Mouse (Mus musculus) kidney, adult 2 months (tissue): Measurements from ENCODE around the gene Sh3rf1. TPM values are rescaled to one million over a fixed set of nuclear protein-coding genes. Genes with fewer than 3 reads are reported as not detected.

Experiments used
- DNase-seq: peaks from one replicate; pipeline ENCODE4 v3.0.0; 2021
- H3K27ac ChIP-seq: fragments of 200-500 bp; 2 replicates; pipeline ENCODE4 v1.5.1; 2012; ENCODE audit warnings: low read depth, low read length, control low read depth, inconsistent platforms; ENCODE audit not compliant: insufficient read depth
- H3K27me3 ChIP-seq: fragments of 200-500 bp; replicated peaks from 2 replicates; pipeline ENCODE4 v1.6.1; 2012; ENCODE audit warnings: mild to moderate bottlenecking, moderate library complexity, low read length, inconsistent platforms; ENCODE audit not compliant: control insufficient read depth, insufficient read depth
- H3K36me3 ChIP-seq: fragments of 200-500 bp; 2 replicates; pipeline ENCODE4 v1.6.1; 2012; ENCODE audit warnings: mild to moderate bottlenecking, moderate library complexity, low read length, inconsistent platforms; ENCODE audit not compliant: control insufficient read depth, insufficient read depth
- H3K4me1 ChIP-seq: fragments of 200-500 bp; 2 replicates; pipeline ENCODE4 v1.6.1; 2011; ENCODE audit warnings: low read length; ENCODE audit not compliant: control insufficient read depth, insufficient read depth
- H3K4me3 ChIP-seq: fragments of 200-500 bp; 2 replicates; pipeline ENCODE4 v1.5.1; 2011; ENCODE audit warnings: mild to moderate bottlenecking, low read depth, low read length, control low read depth; ENCODE audit not compliant: insufficient read depth
- CTCF ChIP-seq: fragments of 200-500 bp; conservative IDR thresholded peaks from 2 replicates; pipeline ENCODE4 v1.5.1; 2011; ENCODE audit warnings: low read depth, mild to moderate bottlenecking, control low read depth, low read length, moderate library complexity, mixed read lengths; ENCODE audit not compliant: insufficient read depth, insufficient read length
- POLR2A ChIP-seq: fragments of 200-500 bp; IDR thresholded peaks from one replicate; pipeline ENCODE4 v1.6.1; 2011; ENCODE audit warnings: low read depth, low read length, control low read depth
- WGBS: fragments of 180-500 bp; shearing (Covaris S2); methylation state at CpG from one replicate; pipeline ENCODE4 v1.1.7; 2018; 5-methylcytosine and 5-hydroxymethylcytosine counted together
- polyA plus RNA-seq: library from polyadenylated mRNA; depleted of rRNA; stranded (reverse); fragments of >200 nt; gene quantifications from 2 replicates; pipeline ENCODE4 v1.2.3, GENCODE M21; 2012

Gene Sh3rf1
- polyA plus RNA-seq, 1 experiment = 14.4 TPM

GRCm38 (mm10) chr8:61385502-61386191 lies 162.0 kb downstream of the Sh3rf1 start:
- Histone ChIP-seq H3K4me1 (peaks cover 5% of the 10 kb centered on the region; the same call in 1 of the 2 replicates), H3K27me3 (no peaks in the 10 kb centered on the region), H3K4me3 (no peak overlapping the region), H3K36me3 (peaks cover 11% of the 10 kb centered on the region), H3K27ac (no peak overlapping the region)
- 77% methylated on average over 11 of the region's 11 CpGs for WGBS
- no peak for DNase-seq
- no peak for TF ChIP-seq POLR2A
- no peak for TF ChIP-seq CTCF

- WGBS = 59% methylated on average over 7 of the region's 7 CpGs
These were observed 163.0 kb downstream of the Sh3rf1 start for GRCm38 (mm10) chr8:61386645-61387044.

GRCm38 (mm10) chr8:61387501-61387963 lies 163.9 kb downstream of the Sh3rf1 start:
- H3K27ac ChIP-seq = no peak overlapping the region
- TF ChIP-seq POLR2A (no peak), CTCF (no peak)
- H3K4me3 ChIP-seq = no peak overlapping the region
- no peaks in the 10 kb centered on the region for H3K27me3 ChIP-seq
- 50% methylated on average over 6 of the region's 6 CpGs for WGBS
- DNase-seq = peak; percentile 62
- peaks cover 9% of the 10 kb centered on the region for H3K36me3 ChIP-seq
- H3K4me1 ChIP-seq = peaks cover 10% of the 10 kb centered on the region; the same call in 1 of the 2 replicates

More at GRCm38 (mm10) chr8:61386645-61387044, 163.0 kb downstream of the Sh3rf1 start:
- peaks cover 10% of the 10 kb centered on the region; the same call in 1 of the 2 replicates for H3K4me1 ChIP-seq
- DNase-seq = no peak
- 0 out of 2 replicates have a peak, but pooled peaks have one; percentile 6 for TF ChIP-seq CTCF
- TF ChIP-seq POLR2A = no peak
- no peak overlapping the region for H3K4me3 ChIP-seq
- H3K27ac ChIP-seq = no peak overlapping the region
- peaks cover 11% of the 10 kb centered on the region for H3K36me3 ChIP-seq
- no peaks in the 10 kb centered on the region for H3K27me3 ChIP-seq

GRCm38 (mm10) chr8:61388341-61388740 lies 164.7 kb downstream of the Sh3rf1 start:
- Histone ChIP-seq H3K27ac (no peak overlapping the region), H3K4me3 (no peak overlapping the region), H3K27me3 (no peaks in the 10 kb centered on the region), H3K4me1 (peaks cover 10% of the 10 kb centered on the region; the same call in 1 of the 2 replicates), H3K36me3 (peaks cover 9% of the 10 kb centered on the region; the same call in 1 of the 2 replicates)
- DNase-seq = no peak
- TF ChIP-seq CTCF = no peak
- no peak for TF ChIP-seq POLR2A
- WGBS = 53% methylated on average over 9 of the region's 9 CpGs

GRCm38 (mm10) chr8:61390307-61391057 lies 166.8 kb downstream of the Sh3rf1 start:
- WGBS = 57% methylated on average over 18 of the region's 18 CpGs
- Histone ChIP-seq H3K4me1 (peaks cover 10% of the 10 kb centered on the region; the same call in 1 of the 2 replicates), H3K4me3 (no peak overlapping the region), H3K36me3 (peaks cover 4% of the 10 kb centered on the region; the same call in 1 of the 2 replicates), H3K27me3 (no peaks in the 10 kb centered on the region), H3K27ac (no peak overlapping the region)
- TF ChIP-seq CTCF (no peak), POLR2A (no peak)
- DNase-seq = no peak

GRCm38 (mm10) chr8:61391058-61391434 lies 167.4 kb downstream of the Sh3rf1 start:
- no peak for TF ChIP-seq CTCF
- no peak for TF ChIP-seq POLR2A
- DNase-seq = peak; percentile 47
- no peak overlapping the region for H3K27ac ChIP-seq
- H3K4me3 ChIP-seq = no peak overlapping the region
- WGBS = 64% methylated on average over 13 of the region's 13 CpGs
- no peaks in the 10 kb centered on the region for H3K27me3 ChIP-seq
- peaks cover 2% of the 10 kb centered on the region; the same call in 1 of the 2 replicates for H3K36me3 ChIP-seq
- H3K4me1 ChIP-seq = peaks cover 10% of the 10 kb centered on the region; the same call in 1 of the 2 replicates

GRCm38 (mm10) chr8:61397139-61397538 lies 173.5 kb downstream of the Sh3rf1 start:
- no peaks in the 10 kb centered on the region for H3K27me3 ChIP-seq
- TF ChIP-seq CTCF = no peak
- TF ChIP-seq POLR2A = no peak
- peaks cover 4% of the 10 kb centered on the region; the same call in 1 of the 2 replicates for H3K4me1 ChIP-seq
- no peak overlapping the region for H3K27ac ChIP-seq
- no peak overlapping the region for H3K4me3 ChIP-seq
- no peak for DNase-seq
- WGBS = 21% methylated on average over 2 of the region's 2 CpGs
- H3K36me3 ChIP-seq = peaks cover 2% of the 10 kb centered on the region; the same call in 1 of the 2 replicates
